Mouse (Mus musculus) embryonic facial prominence, embryonic 10.5 days (tissue): ENCODE data around the gene Gm9964. TPM values are rescaled to one million over a fixed set of nuclear protein-coding genes. Genes with fewer than 3 reads are reported as not detected.
A peak's percentile ranks its signal among the peaks of the same experiment; 100 is the strongest.
"Not testable (repeated sequence)": the region's sequence is repeated elsewhere in the genome, so short reads cannot be mapped to it uniquely, and the experiment has no call there.

Source experiments
- DNase-seq: peaks from one replicate; pipeline ENCODE4 v3.0.0-alpha.2; 2017; ENCODE audit warnings: low spot score
- H3K27ac ChIP-seq: fragments of 300-500 bp; sonication (generic); replicated peaks from 2 replicates; pipeline ENCODE4 v1.5.1; 2016; ENCODE audit warnings: mild to moderate bottlenecking
- H3K27me3 ChIP-seq: fragments of 300-500 bp; sonication (generic); replicated peaks from 2 replicates; pipeline ENCODE4 v1.6.1; 2016; ENCODE audit warnings: low read depth, mild to moderate bottlenecking; ENCODE audit not compliant: poor library complexity, severe bottlenecking
- H3K36me3 ChIP-seq: fragments of 300-500 bp; sonication (generic); replicated peaks from 2 replicates; pipeline ENCODE4 v1.6.1; 2016; ENCODE audit warnings: mild to moderate bottlenecking, moderate library complexity
- H3K4me1 ChIP-seq: fragments of 300-500 bp; sonication (generic); 2 replicates; pipeline ENCODE4 v1.6.1; 2016
- H3K4me3 ChIP-seq: fragments of 300-500 bp; sonication (generic); 2 replicates; pipeline ENCODE4 v1.5.1; 2016; ENCODE audit warnings: mild to moderate bottlenecking, moderate library complexity
- H3K9me3 ChIP-seq: fragments of 300-500 bp; sonication (generic); 2 replicates; pipeline ENCODE4 v1.6.1; 2016; ENCODE audit warnings: mild to moderate bottlenecking
- WGBS: fragments of 180-500 bp; shearing (Covaris S2); methylation state at CpG from one replicate; pipeline ENCODE4 v1.1.7; 2016; 5-methylcytosine and 5-hydroxymethylcytosine counted together
- polyA plus RNA-seq: library from polyadenylated mRNA; unstranded; fragments of >200 nt; fragmentation: Nextera tagmentation; extraction: Ambion mirVana; gene quantifications from 2 replicates; pipeline ENCODE4 v1.2.1, GENCODE M21; 2016

The Gm9964 gene
- polyA plus RNA-seq, 1 experiment from 2014 or later: not detected

DNA sequence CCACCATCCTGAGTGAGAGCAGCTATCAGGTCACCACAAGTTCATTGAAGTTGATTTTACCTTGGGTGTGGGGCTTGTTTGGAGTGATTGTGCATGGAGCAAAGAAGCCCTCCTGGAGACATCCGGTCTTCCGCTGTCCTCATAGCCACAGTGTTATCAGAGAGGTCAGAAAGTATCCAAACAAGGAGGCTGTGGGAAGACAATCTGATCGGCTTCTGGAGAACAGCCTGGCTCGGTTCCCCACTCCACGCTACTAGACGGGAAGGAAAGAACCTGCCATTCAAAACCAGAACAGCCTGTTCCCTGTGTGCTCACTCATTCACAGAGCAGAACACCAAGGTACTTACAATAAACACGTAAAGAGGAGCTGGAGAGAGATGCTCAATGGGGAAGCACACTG is 23.1 kb upstream of the Gm9964 start:
- DNase-seq: no peak
- no peak overlapping the region for H3K27ac ChIP-seq
- H3K36me3 ChIP-seq: no peaks in the 10 kb centered on the region
- H3K4me3 ChIP-seq: no peak overlapping the region
- H3K27me3 ChIP-seq: no peaks in the 10 kb centered on the region
- 85% methylated on average over 7 of the region's 7 CpGs for WGBS
- peaks cover 21% of the 10 kb centered on the region for H3K4me1 ChIP-seq
- H3K9me3 ChIP-seq: no peaks in the 10 kb centered on the region

DNA sequence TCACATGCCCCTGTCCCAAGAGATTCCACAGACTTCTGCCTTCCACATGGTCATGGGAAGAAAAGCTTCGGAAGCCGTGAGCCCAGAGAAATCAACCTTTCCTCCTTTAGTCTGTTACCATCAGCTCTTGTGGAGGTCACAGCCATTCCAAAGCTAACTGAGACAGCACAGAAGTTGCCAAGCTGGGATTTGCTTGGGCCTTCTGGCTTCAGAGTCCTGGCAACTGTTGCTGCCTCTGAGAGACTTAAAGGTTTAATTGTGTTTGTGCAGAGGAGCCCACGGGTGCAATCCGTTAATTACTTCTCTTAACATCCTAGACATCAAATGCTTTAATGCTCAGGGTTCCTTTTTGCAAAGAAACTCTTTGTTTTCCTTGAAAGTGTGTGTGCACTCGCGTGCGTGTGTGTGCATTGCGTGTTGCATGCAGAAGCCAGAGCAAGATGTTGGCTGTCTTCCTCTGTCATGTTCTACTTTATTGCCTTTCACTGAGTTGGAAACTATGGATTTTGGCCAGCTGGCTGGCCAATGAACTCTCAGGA is 20.2 kb upstream of the Gm9964 start:
- no peak overlapping the region for H3K4me3 ChIP-seq
- no peaks in the 10 kb centered on the region for H3K27me3 ChIP-seq
- no peak for DNase-seq
- H3K27ac ChIP-seq: no peak overlapping the region
- no peaks in the 10 kb centered on the region for H3K36me3 ChIP-seq
- H3K9me3 ChIP-seq: no peaks in the 10 kb centered on the region
- peaks cover 10% of the 10 kb centered on the region; the same call in 1 of the 2 replicates for H3K4me1 ChIP-seq
- 87% methylated on average over 8 of the region's 8 CpGs for WGBS

DNA sequence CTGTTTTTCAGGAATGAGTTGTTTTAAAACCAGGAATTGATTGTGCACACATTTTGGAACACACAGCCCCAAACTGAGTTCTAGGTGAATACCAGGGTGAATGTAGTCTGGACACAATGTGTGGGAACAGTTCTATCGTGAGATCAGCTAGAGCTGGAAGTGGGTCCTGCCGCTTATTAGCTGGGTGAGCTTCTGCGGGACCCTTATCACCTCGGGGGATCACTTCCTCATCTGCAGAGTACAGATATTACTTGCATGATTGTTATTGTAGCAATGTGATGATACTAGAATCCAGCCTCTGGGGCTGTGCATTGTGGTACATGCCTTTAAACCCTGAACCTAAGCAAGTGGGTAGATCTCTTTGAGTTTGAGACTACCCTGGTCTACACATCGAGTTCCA is 13.8 kb upstream of the Gm9964 start:
- Histone ChIP-seq H3K36me3 (no peaks in the 10 kb centered on the region), H3K27me3 (no peaks in the 10 kb centered on the region), H3K4me3 (no peak overlapping the region), H3K27ac (no peak overlapping the region), H3K9me3 (no peaks in the 10 kb centered on the region), H3K4me1 (peaks cover 28% of the 10 kb centered on the region)
- DNase-seq: no peak
- 86% methylated on average over 5 of the region's 5 CpGs for WGBS

DNA sequence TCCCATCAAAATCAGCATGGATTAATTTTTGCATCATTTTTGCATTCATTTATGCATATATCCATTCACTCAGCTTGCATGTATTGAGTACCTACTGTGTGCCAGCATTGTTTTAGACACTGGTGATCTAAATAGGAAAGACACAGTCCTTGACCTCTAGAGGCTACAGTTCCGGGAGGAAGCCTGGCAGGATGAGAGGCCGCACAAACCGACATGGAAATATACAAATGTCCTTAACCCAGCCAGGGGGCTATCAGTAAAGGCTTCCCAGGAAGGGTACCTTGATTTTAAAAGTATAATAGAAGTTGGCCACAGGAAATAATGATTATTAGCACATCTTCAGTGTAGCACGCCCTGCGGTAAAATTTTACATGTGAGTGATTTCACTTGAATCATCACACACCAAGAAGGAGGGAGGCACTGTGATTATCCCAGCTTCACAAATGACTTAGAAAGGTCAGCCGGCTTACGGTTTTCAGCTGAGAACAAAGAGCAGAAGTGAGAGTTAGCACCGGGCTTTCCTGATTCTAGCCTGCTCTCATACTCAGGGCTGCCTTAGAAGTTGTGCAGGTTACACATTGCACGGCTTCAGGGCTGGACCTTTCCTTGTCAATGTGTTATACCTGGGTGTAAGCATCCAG is 11.0 kb upstream of the Gm9964 start:
- Histone ChIP-seq H3K27me3 (no peaks in the 10 kb centered on the region), H3K9me3 (no peaks in the 10 kb centered on the region), H3K27ac (peak overlapping the region; percentile 82), H3K4me1 (peaks cover 28% of the 10 kb centered on the region), H3K36me3 (no peaks in the 10 kb centered on the region), H3K4me3 (no peak overlapping the region)
- WGBS: 47% methylated on average over 9 of the region's 9 CpGs
- DNase-seq: no peak

DNA sequence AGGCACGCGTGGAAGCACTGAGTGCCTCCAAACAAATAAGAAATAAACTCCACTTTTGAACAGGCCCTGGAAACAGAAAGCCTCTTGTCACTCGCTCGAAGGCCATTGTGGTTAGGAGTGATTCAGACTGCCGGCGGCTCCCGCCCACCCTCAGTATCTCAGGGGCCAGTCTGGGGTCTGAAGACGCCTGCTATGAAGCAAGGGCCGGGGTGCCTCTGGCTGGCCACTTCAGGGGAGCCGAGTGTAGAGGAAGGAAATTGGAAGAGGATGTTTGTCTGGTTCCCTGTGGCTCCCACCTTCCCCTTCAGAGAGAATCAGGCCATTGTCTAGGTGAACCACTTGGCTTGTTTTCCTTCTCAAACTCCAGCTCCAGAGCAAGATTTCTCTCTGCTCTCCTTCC is 10.3 kb upstream of the Gm9964 start:
- Histone ChIP-seq H3K9me3 (no peaks in the 10 kb centered on the region), H3K4me1 (peaks cover 28% of the 10 kb centered on the region), H3K27ac (peak overlapping the region; percentile 82), H3K36me3 (no peaks in the 10 kb centered on the region), H3K27me3 (no peaks in the 10 kb centered on the region), H3K4me3 (peak overlapping the region; percentile 23; the same call in 1 of the 2 replicates)
- DNase-seq: peak; percentile 69
- 11% methylated on average over 10 of the region's 10 CpGs for WGBS

DNA sequence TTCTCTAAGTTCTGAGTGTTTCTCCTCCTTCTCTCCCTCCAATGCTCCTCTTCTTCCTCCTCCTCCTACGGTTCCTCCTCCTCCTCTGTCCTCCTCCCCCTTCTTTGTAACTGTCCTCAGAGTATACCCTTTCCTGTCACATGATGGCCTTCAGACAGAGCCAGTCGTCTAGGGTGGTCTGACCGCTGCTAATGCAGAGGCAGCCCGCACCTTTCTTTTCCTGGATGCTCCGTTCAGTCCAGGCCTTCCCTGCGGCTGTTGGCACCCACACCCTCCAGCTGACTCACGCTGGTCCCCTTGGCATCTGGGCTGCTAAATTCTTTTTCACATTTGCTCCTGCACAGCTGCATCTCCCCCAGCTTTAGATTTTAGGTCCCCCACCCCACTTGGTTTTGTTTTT is 9.8 kb upstream of the Gm9964 start:
- DNase-seq: peak; percentile 51
- 19% methylated on average over 7 of the region's 7 CpGs for whole genome bisulfite sequencing
- H3K9me3 ChIP-seq: no peaks in the 10 kb centered on the region
- no peaks in the 10 kb centered on the region for H3K36me3 ChIP-seq
- peak overlapping the region; percentile 82 for H3K27ac ChIP-seq
- H3K27me3 ChIP-seq: no peaks in the 10 kb centered on the region
- H3K4me1 ChIP-seq: peaks cover 28% of the 10 kb centered on the region
- peak overlapping the region; percentile 23; the same call in 1 of the 2 replicates for H3K4me3 ChIP-seq

DNA sequence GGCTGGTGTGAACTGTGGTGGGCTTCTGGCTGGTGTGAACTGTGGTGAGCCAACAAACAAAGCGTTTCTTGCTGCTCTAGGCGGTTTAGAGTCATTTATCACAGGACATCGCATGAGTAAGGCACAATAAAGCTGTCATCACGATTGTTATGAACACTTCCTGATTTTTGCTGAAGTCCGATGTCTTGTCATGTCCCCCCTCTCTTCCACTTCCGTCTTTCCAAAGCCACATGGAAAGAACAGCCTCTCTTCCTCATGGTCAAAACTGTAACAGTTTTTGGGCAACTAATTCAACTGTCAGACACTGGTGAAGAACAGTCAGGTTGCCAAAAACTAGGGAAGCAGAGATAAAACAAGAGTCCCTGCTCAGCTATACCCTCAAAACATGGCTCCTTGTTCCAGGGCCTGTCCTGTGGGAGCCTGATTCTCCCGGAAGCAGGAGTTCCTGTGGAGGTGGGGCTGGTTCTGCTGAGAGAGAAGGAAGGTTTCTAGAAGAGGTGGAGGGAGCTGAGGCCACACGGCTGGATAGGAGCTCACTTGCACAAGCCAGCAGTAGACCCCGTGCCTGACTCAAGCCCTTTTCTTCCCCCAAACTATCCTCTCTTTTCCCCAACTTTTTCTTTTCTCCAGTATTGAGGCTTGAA is 9.1 kb upstream of the Gm9964 start:
- Histone ChIP-seq H3K4me1 (peaks cover 28% of the 10 kb centered on the region), H3K4me3 (no peak overlapping the region), H3K27ac (peak overlapping the region; percentile 82), H3K36me3 (no peaks in the 10 kb centered on the region), H3K9me3 (no peaks in the 10 kb centered on the region), H3K27me3 (no peaks in the 10 kb centered on the region)
- DNase-seq: no peak
- WGBS: 81% methylated on average over 9 of the region's 9 CpGs

DNA sequence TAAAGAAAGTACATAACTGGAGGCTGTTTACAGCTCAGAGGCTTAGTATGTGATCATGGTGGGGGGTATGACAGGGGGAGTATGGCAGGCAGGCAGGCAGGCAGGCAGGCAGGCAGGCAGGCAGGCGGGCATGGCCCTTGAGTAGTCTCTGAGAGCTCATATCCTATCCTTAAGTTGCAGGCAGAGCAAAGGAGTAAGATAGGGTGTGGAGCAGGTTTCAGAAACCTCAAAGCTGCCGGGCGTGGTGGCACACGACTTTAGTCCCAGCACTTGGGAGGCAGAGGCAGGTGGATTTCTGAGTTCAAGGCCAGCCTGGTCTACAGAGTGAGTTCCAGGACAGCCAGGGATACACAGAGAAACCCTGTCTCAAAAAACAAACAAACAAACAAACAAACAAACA is 7.5 kb upstream of the Gm9964 start:
- WGBS: 89% methylated on average over 4 of the region's 4 CpGs
- H3K4me1 ChIP-seq: peaks cover 28% of the 10 kb centered on the region
- not testable (repeated sequence) for H3K4me3 ChIP-seq, H3K27ac ChIP-seq, H3K36me3 ChIP-seq, H3K9me3 ChIP-seq, H3K27me3 ChIP-seq, DNase-seq

DNA sequence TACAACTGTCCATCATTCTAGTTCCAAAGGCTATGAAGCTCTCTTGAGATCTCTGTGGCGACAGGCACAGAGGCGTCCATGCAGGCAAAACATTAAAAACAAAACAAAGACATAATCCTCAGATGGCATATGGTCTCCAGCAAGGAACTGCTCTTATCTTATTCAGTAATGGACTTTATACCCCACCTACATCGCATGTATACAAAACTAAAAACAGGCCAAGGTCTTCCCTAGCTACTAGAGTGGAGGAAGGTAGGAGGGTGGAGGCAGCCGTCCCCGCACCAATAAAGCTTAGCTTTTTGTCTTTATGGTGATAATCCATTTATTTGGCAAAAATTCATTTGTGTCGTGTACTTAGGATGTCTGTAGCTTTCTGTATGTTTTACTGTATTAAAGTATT is 6.4 kb upstream of the Gm9964 start:
- no peak for DNase-seq
- 86% methylated on average over 6 of the region's 6 CpGs for WGBS
- peaks cover 24% of the 10 kb centered on the region for H3K4me1 ChIP-seq
- no peaks in the 10 kb centered on the region for H3K9me3 ChIP-seq
- H3K27me3 ChIP-seq: no peaks in the 10 kb centered on the region
- no peak overlapping the region for H3K4me3 ChIP-seq
- no peak overlapping the region for H3K27ac ChIP-seq
- no peaks in the 10 kb centered on the region for H3K36me3 ChIP-seq

DNA sequence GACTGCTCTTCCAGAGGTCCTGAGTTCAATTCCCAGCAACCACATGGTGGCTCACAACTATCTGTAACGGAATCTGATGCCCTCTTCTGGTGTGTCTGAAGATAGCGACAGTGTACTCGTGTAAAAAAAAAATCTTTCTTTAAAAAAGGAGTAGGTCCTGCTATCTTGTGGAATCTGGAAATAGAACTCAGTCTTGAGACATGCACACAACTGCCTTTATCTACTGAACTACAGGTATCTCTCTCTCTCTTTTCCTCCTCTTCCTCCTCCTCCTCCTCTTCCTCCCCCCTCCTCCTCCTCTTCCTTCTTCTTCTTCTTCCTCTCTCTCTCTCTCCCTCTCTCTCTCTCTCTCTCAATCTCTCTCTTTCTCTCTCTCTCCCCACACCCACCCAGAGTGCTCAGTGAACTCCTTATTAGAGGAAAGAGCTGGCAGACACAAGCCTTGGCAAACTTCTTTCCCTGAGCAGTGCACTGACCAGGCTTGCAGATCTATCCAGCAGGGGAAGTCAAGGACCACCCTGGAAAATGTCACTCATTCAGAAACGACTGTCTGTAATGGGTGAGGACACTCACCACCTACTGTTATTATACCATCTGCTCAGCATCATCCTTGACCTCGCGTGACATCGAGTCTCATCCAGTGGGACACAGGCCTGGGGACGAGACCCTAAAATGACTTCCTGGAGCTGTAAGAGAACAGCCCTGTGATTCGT is 3.2 kb upstream of the Gm9964 start:
- Histone ChIP-seq H3K36me3 (no peaks in the 10 kb centered on the region), H3K9me3 (no peaks in the 10 kb centered on the region), H3K27me3 (no peaks in the 10 kb centered on the region), H3K4me1 (no peaks in the 10 kb centered on the region), H3K4me3 (no peak overlapping the region), H3K27ac (no peak overlapping the region)
- DNase-seq: no peak
- 79% methylated on average over 9 of the region's 9 CpGs for WGBS

DNA sequence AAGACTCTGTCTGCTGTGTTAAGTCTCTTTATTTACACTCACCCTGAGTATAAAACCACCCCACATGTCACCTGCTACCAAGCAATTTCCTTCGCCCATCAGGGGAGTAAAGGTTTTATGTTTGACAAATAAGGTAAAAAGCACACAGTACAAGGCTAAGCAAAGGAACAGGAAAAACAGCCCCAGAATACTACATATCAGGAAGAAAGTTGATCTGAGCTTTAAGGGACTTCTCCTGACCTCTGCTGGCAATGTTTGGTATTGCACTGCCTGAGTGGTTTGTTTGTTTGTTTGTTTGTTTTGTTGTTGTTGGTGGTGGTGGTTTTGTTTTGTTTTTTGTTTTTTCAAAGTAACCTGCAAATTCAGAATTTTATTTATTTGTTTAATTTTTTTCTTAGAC is 539 bp downstream of the Gm9964 start:
- no peaks in the 10 kb centered on the region for H3K4me1 ChIP-seq
- no peaks in the 10 kb centered on the region for H3K36me3 ChIP-seq
- H3K4me3 ChIP-seq: no peak overlapping the region
- H3K27ac ChIP-seq: no peak overlapping the region
- no peaks in the 10 kb centered on the region for H3K9me3 ChIP-seq
- 41% methylated on average over 1 of the region's 1 CpGs for WGBS
- H3K27me3 ChIP-seq: no peaks in the 10 kb centered on the region
- peak; percentile 35 for DNase-seq

DNA sequence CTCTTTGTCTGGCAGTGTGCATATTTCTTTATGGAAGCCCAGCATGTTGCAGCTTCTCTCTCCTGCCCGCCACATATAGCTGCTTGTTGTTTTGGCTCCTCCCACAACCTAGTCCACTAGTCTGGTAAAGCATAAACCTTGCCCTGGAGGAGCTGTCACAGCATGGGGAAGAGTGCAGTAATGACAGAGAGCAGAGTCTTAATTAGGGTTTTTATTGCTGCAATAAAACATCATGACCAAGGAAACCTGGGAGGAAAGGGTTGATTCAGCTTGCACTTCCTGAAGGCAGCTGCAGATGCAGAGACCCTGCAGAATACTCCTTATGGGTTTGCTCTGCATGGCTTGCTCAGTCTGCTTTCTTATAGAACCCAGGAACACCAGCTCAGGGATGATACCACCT is 2.7 kb downstream of the Gm9964 start:
- H3K4me1 ChIP-seq: no peaks in the 10 kb centered on the region
- H3K4me3 ChIP-seq: no peak overlapping the region
- WGBS: 55% methylated on average over 1 of the region's 1 CpGs
- no peak overlapping the region for H3K27ac ChIP-seq
- no peaks in the 10 kb centered on the region for H3K9me3 ChIP-seq
- no peaks in the 10 kb centered on the region for H3K27me3 ChIP-seq
- no peaks in the 10 kb centered on the region for H3K36me3 ChIP-seq
- no peak for DNase-seq

DNA sequence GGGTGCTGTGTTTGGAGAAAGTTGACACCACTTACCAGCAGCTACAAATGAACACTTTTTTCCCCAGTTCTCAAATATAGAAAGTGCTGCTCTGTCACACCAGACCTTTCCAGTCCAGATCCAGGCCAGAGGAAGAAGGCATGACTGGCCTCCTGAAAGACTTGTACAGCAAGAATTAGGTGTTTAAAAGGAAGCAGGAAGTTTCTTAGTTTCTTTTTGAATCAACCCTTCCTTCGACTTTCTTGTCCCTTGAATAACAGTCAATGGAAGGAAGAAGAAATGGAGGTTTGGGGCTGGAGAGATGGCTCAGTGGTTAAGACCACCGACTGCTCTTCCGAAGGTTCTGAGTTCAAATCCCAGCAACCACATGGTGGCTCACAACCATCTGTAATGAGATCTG is 3.7 kb downstream of the Gm9964 start:
- no peak overlapping the region for H3K4me3 ChIP-seq
- no peaks in the 10 kb centered on the region for H3K9me3 ChIP-seq
- WGBS: 88% methylated on average over 3 of the region's 3 CpGs
- H3K4me1 ChIP-seq: peaks cover 2% of the 10 kb centered on the region; the same call in 1 of the 2 replicates
- H3K36me3 ChIP-seq: no peaks in the 10 kb centered on the region
- no peak for DNase-seq
- no peaks in the 10 kb centered on the region for H3K27me3 ChIP-seq
- H3K27ac ChIP-seq: no peak overlapping the region
